Mouse (Mus musculus): ENCODE data around the gene Gm45062.

Gm45062 gene

GRCm38 (mm10) chr6:8415823-8416222 lies 156.6 kb downstream of the Gm45062 start:
- peak; percentile 43 for DNase-seq (ENCODE audit: extremely low read depth, low read depth, low spot score)

- no peak for DNase-seq (ENCODE audit: extremely low read depth, low read depth, low spot score)
Observed at GRCm38 (mm10) chr6:8416802-8417569, 157.7 kb downstream of the Gm45062 start.

DNA sequence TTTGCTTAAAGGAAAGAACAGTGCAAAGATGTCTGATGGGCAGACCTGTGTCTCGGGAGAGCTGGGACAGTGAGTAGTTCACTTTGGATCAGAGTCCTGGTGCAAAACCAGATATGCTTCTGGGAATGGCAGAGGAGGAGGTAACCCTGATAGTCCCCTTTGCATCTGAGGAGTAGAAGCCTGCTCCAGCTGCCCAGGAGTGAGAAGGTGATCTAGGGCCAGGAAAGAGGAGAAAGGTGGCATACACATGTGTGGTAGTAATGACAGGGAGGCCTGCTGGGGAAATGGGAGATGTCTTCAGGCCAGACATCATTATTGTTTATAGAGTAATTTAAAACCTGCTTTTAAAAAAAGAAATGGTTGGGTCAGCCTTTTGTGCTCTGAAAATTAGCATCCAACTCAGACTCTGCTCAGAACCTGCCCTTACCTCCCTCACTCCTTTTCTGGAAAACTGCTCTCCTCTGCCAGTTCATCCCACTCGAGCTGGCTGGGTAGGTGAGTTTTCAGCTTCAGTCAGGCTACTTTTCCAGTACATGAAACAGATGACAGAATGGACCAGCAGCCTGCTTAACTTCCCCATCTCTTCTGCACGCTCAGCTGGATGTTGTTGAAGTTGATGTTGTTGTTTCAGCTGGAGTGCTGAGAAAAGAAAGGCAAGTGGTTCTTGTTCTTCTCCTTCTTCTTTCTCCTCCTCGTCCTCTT lies 160.4 kb downstream of the Gm45062 start:
- no peak for DNase-seq (ENCODE audit: extremely low read depth, low read depth, low spot score)

- DNase-seq (ENCODE audit: extremely low read depth, low read depth, low spot score) = no peak
Observed at GRCm38 (mm10) chr6:8420187-8420503, 160.9 kb downstream of the Gm45062 start.

- no peak for DNase-seq (ENCODE audit: extremely low read depth, low read depth, low spot score)
Observed at GRCm38 (mm10) chr6:8421421-8421820, 162.2 kb downstream of the Gm45062 start.

- no peak for DNase-seq (ENCODE audit: extremely low read depth, low read depth, low spot score)
Observed at GRCm38 (mm10) chr6:8421959-8422581, 162.8 kb downstream of the Gm45062 start.

DNA sequence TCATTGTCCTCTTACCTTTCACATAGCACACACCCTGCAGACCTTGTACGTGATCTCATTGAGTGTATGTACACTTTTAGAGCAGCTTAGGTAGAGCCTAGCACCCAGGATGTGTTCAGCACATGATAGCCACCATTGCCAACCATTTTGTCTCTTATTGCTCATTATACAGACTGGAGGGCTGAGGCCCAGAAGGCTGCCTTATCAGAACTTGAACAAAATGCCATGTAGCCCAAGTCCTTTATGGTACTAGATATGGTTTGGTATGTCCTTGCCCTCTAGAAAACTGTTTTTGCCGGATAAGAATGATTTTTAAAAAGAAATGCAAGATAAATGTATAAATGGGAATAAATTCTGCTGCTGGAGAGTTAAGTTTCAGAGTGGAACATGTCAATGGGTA lies 163.9 kb downstream of the Gm45062 start:
- no peak for DNase-seq (ENCODE audit: extremely low read depth, low read depth, low spot score)

DNA sequence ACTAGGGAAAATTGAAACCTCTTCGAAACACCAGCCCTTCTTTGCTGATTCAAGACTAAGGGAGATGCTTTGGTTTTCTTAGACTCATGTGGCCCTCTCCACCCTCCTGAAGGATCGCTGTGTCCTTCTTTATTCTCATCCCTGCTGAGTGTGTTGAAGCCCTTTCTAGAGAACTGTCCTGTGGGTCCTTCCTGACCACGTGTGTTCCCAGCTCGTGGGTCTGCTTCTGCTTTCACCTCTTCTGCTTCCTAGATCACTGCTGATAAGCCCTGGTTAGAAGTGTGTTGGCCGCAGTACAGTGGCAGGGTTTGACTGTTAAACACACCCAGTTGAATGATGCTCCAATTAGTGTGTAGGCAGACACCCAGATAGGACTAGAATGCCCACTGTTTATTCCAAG lies 168.4 kb downstream of the Gm45062 start:
- no peak for DNase-seq (ENCODE audit: extremely low read depth, low read depth, low spot score)

- no peak for DNase-seq (ENCODE audit: extremely low read depth, low read depth, low spot score)
Observed at GRCm38 (mm10) chr6:8430610-8431234, 171.5 kb downstream of the Gm45062 start.

- DNase-seq (ENCODE audit: extremely low read depth, low read depth, low spot score) = no peak
Observed at GRCm38 (mm10) chr6:8433179-8433578, 173.9 kb downstream of the Gm45062 start.

DNA sequence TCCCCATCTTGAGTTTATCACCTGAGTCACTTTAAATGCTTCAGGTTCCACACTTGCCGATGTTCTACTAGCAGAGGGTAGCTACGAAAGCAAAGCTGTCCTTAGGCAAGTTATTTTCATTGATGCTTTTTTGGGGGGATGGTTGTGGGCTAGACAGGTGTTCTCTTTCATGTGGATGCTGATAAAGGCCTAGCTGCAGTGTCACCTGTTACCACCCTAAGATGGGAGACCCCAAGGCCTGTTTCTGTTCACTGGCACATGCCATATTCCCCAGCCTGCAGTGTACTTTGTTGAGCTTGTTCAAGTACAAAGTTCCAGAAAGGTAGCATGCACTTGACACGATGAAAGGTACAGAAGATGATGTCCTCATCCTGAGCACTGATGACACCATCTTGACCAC lies 178.7 kb downstream of the Gm45062 start:
- DNase-seq (ENCODE audit: extremely low read depth, low read depth, low spot score) = no peak

GRCm38 (mm10) chr6:8441814-8442213 lies 182.6 kb downstream of the Gm45062 start:
- DNase-seq (ENCODE audit: extremely low read depth, low read depth, low spot score) = peak; percentile 1

DNA sequence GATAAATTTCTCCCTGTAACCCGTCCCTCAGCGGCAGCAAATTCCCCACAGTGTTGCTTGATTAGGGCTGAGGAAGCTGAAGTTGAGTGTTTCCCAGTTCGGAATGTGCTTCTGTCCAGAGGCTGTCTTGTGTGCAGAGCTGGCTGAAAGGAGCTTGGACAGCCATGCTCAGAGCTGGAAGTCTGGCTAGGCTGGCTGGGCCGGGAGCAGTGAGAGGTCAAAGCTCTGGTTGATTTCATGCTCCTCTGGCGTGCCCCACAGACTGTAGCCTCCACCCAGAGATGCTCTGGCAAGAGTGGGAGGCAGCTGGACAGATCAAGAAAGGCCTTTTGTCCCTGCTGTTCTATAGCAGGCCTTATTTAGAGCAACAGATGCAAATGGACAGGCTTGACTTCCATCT lies 187.5 kb downstream of the Gm45062 start:
- no peak for DNase-seq (ENCODE audit: extremely low read depth, low read depth, low spot score)

DNA sequence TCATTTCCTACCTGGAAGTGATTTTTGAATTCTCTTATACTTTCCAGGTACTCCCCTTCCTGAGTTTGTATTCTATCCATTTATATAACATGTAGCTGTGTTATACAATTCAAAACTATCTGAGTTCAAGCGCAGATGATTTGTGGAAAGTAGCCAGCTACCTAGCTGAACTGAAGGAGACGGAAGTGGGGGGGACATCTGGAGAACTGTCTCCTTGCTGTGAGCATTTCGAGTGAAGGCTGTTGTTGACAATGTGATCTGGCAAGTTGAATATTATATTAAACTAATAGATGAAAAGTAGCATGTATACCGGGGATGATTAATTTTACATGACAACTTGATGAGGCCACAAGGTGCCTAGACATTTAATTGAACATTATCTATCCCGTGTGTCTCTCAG lies 196.3 kb downstream of the Gm45062 start:
- no peak for DNase-seq (ENCODE audit: extremely low read depth, low read depth, low spot score)

- no peak for DNase-seq (ENCODE audit: extremely low read depth, low read depth, low spot score)
Observed at GRCm38 (mm10) chr6:8458596-8458995, 199.3 kb downstream of the Gm45062 start.

DNA sequence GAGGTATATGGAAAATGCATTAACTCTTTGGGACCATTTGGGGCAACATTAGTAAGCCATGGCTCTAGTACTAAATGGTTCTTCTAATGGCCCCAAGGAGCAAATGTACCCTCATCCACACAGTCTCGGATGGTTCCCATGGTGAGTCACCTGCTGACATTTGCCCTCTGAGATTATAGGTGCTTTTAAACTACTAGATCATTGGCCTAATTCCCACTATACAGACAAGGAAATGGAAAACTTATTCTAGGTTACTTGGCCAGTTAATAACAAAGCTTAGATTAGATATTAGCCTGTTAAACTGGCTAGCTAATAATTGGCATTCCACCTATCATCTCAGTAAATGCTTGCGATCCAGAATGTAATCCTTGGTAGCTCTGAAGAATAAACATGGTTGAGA lies 203.2 kb downstream of the Gm45062 start:
- no peak for DNase-seq (ENCODE audit: extremely low read depth, low read depth, low spot score)

GRCm38 (mm10) chr6:8465388-8465787 lies 206.1 kb downstream of the Gm45062 start:
- no peak for DNase-seq (ENCODE audit: extremely low read depth, low read depth, low spot score)

DNA sequence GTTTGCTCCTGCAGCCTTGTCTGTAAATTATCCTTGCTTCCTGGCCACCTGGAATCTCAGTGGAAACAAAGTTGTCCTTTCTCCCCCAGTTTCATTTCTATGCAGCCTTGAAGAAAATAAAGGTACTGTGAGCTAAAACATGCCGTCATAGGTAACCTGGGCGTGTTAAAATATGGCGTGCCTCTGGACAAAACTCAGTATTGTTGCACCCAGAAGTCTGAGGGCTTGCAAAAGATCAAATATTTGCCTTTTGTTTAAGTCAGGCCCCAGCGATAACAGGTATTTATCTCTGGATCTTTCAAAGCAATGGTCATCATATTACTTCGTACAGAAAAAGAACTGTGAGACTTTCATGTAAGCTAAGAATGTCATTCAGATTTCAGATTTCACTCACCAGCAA lies 206.7 kb downstream of the Gm45062 start:
- no peak for DNase-seq (ENCODE audit: extremely low read depth, low read depth, low spot score)

DNA sequence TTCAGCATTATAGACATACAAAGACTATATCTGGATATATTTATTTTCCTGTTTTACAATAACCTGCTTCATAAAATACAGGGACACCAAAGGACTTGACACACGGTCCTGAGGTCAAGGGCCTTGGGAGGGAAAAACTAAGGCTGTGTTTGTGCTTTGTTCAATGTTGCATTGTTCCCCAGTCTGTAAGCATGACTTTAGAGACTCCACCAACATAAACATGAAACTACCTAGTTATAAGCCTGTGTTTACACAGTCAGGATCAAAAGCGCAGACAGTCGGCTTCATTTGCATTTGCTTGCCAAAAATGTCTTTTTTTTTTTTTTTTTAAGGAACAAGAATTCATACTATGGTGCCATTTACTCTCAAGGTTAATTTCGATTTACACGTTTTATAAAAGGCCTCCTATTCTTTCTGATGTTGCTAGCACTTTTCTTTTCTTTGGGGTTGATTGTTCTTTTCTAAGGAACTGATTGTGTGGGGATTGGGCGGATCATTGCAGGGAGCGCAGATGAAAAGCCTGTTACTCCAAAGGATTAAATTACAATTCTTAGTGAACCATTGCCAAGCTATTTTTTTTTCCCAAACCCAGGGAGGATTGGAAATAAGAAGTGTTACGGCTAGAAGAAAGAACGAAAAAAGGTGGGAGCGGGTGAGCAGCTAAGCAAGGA lies 208.6 kb downstream of the Gm45062 start:
- DNase-seq (ENCODE audit: extremely low read depth, low read depth, low spot score) = no peak

DNA sequence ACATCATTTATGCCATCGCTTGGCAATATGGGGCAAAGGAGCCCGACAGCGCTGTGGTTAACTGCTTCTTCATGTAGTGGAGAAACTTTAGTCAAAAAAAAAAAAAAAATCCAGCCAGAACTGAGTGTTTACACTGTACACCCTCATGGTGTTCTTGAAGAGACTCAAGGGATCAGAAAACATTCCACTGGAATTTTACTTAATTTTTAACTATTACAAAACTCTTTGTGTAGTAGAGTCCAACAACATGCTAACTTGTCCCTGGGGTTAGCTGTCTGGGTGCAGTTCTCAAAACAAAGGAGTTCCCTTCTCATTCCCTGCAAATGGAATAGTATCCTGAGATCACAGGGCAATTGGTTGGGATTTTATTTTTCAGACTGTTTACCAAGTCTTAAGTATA lies 210.7 kb downstream of the Gm45062 start:
- DNase-seq (ENCODE audit: extremely low read depth, low read depth, low spot score) = no peak

GRCm38 (mm10) chr6:8472125-8472524 lies 212.9 kb downstream of the Gm45062 start:
- no peak for DNase-seq (ENCODE audit: extremely low read depth, low read depth, low spot score)

All from fat pad, adult 2 months (tissue).